Mouse (Mus musculus) yolk sac, embryonic 10.5 days (tissue): Measurements from ENCODE around the gene Dlg2.

Source experiments
- DNase-seq: peaks from one replicate; pipeline ENCODE4 v3.0.0-alpha.2; 2017; ENCODE audit warnings: low spot score

Gene Dlg2

GRCm38 (mm10) chr7:91785445-91785844 lies 1309.0 kb downstream of the Dlg2 start:
- no peak for DNase-seq

- DNase-seq = no peak
Measured at GRCm38 (mm10) chr7:91785871-91786270, 1309.4 kb downstream of the Dlg2 start.

- no peak for DNase-seq
Measured at GRCm38 (mm10) chr7:91790949-91791564, 1314.6 kb downstream of the Dlg2 start.

GRCm38 (mm10) chr7:91806632-91807031 lies 1330.2 kb downstream of the Dlg2 start:
- DNase-seq = no peak

- DNase-seq = no peak
Measured at GRCm38 (mm10) chr7:91810774-91811173, 1334.3 kb downstream of the Dlg2 start.

- no peak for DNase-seq
Measured at GRCm38 (mm10) chr7:91818004-91818403, 1341.5 kb downstream of the Dlg2 start.

GRCm38 (mm10) chr7:91832207-91832606 lies 1355.7 kb downstream of the Dlg2 start:
- no peak for DNase-seq

GRCm38 (mm10) chr7:91845723-91846122 lies 1369.3 kb downstream of the Dlg2 start:
- peak; percentile 3 for DNase-seq

- no peak for DNase-seq
Measured at GRCm38 (mm10) chr7:91849364-91849763, 1372.9 kb downstream of the Dlg2 start.

- no peak for DNase-seq
Measured at GRCm38 (mm10) chr7:91853653-91854052, 1377.2 kb downstream of the Dlg2 start.

- no peak for DNase-seq
Measured at GRCm38 (mm10) chr7:91856931-91857330, 1380.5 kb downstream of the Dlg2 start.

GRCm38 (mm10) chr7:91862806-91863531 lies 1386.5 kb downstream of the Dlg2 start:
- no peak for DNase-seq

GRCm38 (mm10) chr7:91868919-91869318 lies 1392.4 kb downstream of the Dlg2 start:
- DNase-seq = no peak

- DNase-seq = no peak
Measured at GRCm38 (mm10) chr7:91876831-91877230, 1400.4 kb downstream of the Dlg2 start.

GRCm38 (mm10) chr7:91877804-91878203 lies 1401.3 kb downstream of the Dlg2 start:
- no peak for DNase-seq

- DNase-seq = no peak
Measured at GRCm38 (mm10) chr7:91886336-91886735, 1409.9 kb downstream of the Dlg2 start.

GRCm38 (mm10) chr7:91893991-91894390 lies 1417.5 kb downstream of the Dlg2 start:
- no peak for DNase-seq

GRCm38 (mm10) chr7:91896935-91897334 lies 1420.5 kb downstream of the Dlg2 start:
- no peak for DNase-seq

- no peak for DNase-seq
Measured at GRCm38 (mm10) chr7:91897509-91897908, 1421.0 kb downstream of the Dlg2 start.

- no peak for DNase-seq
Measured at GRCm38 (mm10) chr7:91902503-91902902, 1426.0 kb downstream of the Dlg2 start.

- DNase-seq = no peak
Measured at GRCm38 (mm10) chr7:91916809-91917208, 1440.3 kb downstream of the Dlg2 start.

- DNase-seq = no peak
Measured at GRCm38 (mm10) chr7:91919099-91919498, 1442.6 kb downstream of the Dlg2 start.

- DNase-seq = no peak
Measured at GRCm38 (mm10) chr7:91919738-91920137, 1443.3 kb downstream of the Dlg2 start.
